Mouse (Mus musculus): ENCODE data around the gene Cox7a2l.

Gene Cox7a2l

GRCm38 (mm10) chr17:83526624-83527532 lies 9.7 kb upstream of the Cox7a2l start:
- DNase-seq (ENCODE audit: low spot score): peak; percentile 87

- DNase-seq (ENCODE audit: low spot score): peak; percentile 60
These were observed 9.0 kb upstream of the Cox7a2l start for GRCm38 (mm10) chr17:83526091-83526561.

DNA sequence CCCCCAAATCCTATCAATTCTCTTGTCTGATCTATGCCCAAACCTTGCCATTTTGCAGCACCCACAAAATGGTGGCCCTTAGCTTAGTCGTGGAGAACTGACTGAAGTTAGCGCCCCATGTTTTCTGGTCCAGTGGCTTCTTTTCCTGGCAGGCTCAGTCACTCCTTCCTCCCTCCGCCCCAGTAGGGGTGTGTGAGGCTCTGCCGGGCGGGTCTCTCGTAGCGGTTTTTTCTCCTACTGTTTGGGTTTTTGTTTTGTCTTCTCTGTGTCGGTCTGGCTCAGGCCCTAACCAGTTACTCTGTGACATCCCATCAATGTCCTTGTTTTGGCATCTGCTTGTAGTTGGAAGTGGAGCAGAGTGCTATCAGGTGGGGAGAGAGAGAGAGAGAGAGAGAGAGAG lies 8.5 kb upstream of the Cox7a2l start:
- DNase-seq (ENCODE audit: low spot score): peak; percentile 50

GRCm38 (mm10) chr17:83524753-83525152 lies 7.6 kb upstream of the Cox7a2l start:
- DNase-seq (ENCODE audit: low spot score): no peak

GRCm38 (mm10) chr17:83522590-83523379 lies 5.7 kb upstream of the Cox7a2l start:
- DNase-seq (ENCODE audit: low spot score): no peak

DNA sequence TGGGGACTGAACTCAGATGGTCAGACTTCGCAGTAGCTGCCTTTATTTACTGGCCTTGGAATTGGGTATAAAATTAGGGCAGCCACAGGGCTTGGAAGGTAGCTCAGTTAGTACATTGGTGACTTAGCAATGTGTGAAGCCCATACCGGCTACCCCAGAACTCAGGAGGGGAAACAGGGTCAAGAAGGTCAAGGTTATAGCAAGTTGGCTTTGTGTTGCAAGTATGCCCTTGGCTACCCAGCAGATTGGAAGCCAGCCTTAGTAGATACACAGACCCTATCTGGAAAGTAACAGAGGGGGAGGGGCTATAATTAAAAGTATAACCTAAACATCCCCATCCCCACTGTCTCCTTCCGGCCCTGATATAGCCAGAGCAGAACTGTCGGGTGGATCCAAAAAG lies 4.8 kb upstream of the Cox7a2l start:
- DNase-seq (ENCODE audit: low spot score): no peak

GRCm38 (mm10) chr17:83514213-83514701 lies 2.9 kb downstream of the Cox7a2l start:
- peak; percentile 97 for DNase-seq (ENCODE audit: low spot score)

DNA sequence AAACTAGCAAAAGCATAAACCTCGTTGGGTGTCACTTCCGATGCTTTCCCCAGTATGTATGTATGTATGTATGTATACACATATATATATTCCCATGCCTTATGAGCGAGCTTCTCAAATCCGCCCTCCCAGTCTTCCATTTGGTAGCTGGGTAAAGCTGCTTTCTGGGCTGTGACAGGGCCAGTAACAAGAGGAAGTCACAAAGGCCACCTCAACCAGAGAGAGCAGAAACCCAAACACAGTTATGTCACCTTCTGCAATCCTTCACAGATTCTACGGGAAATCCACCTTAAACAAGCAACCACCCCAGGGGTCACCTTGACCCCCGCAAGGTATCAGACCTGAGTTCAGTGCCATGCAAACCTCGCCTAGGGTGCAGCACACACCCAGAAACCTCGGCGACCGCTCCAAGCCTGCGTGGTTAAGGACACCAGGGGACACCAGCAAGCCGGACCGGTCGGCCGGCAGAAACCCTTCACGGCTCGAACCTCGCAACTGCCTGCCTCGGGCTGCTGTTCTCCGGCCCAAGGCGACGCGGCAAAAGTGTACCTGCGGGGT lies 3.4 kb downstream of the Cox7a2l start:
- DNase-seq (ENCODE audit: low spot score): peak; percentile 32

DNA sequence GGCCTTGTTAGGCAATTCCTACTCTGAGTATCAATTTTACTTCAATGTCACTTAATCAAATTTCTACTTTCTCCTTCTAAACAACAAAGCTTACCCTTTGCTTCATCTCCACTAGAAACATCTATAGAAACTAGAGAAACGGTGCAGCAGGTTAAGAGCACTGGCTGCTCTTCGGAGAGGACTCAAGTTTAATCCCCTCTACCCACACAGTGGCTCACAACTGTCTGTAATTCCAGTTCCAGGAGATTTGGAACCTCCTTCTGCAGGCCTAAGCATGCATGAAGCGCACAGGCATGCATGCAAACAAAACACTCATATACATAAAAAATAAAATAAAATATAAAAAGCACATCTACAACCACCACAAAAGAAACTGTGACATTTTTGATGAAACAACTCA lies 5.0 kb downstream of the Cox7a2l start:
- DNase-seq (ENCODE audit: low spot score): no peak

- no peak for DNase-seq (ENCODE audit: low spot score)
These were observed 13.4 kb downstream of the Cox7a2l start for GRCm38 (mm10) chr17:83503693-83504092.

DNA sequence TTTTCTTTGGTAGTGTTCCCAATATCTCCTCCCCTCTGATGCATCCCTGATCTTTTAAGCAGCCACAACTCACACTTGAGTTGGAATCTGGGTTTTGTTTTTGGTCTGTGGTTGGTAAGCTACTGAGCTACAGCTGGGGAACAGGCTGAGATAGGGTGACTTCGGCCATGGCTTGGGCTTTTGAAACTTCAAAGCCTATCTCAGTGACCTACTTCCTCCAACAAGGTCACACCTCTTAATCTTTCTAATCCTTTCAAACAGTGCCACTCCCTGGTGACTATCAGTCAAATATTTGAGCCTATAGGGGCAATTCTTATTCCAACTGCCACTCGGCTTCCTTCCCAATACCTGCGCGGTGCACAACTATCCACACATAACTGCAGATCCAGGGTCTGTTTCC lies 17.4 kb downstream of the Cox7a2l start:
- no peak for DNase-seq (ENCODE audit: low spot score)

- no peak for DNase-seq (ENCODE audit: low spot score)
These were observed 18.2 kb downstream of the Cox7a2l start for GRCm38 (mm10) chr17:83498889-83499288.

DNA sequence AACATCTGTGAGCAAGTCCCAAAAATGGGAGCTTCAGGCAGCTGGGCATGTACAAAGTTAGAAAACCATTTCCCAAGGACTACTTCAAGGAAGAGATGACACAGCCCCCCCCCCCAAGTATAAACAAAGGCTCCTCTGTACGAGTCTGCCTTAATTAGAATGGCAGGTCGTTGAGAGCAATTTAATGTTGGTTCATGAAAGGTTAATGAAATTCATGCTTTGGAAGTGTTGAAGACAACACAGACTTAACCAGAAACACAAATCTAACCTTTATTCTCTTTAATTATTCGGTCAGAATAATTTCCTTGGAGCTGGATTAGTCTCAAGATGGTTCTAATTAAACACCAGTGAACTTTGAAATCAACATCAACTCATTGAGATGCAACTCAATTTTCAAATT lies 29.4 kb downstream of the Cox7a2l start:
- no peak for DNase-seq (ENCODE audit: low spot score)

DNA sequence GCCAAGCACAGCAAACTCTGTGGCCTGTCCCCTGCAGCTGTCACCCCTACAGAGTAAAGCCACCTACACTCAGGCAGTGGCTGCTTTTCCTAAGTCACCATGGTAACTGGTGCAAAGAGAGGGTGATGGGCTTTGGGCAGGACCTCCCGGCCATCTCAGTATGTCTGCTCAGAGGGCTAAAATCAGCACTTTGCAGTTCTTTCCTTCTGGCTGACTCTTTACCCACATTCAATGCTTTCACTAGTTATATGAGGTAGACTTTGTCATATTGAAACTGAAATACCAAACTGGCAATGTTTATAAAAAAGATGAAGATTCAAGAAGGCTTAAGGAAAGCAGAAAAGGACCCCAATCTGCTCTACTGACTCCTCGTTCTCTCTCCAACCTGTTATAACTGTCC lies 33.3 kb downstream of the Cox7a2l start:
- DNase-seq (ENCODE audit: low spot score): no peak

DNA sequence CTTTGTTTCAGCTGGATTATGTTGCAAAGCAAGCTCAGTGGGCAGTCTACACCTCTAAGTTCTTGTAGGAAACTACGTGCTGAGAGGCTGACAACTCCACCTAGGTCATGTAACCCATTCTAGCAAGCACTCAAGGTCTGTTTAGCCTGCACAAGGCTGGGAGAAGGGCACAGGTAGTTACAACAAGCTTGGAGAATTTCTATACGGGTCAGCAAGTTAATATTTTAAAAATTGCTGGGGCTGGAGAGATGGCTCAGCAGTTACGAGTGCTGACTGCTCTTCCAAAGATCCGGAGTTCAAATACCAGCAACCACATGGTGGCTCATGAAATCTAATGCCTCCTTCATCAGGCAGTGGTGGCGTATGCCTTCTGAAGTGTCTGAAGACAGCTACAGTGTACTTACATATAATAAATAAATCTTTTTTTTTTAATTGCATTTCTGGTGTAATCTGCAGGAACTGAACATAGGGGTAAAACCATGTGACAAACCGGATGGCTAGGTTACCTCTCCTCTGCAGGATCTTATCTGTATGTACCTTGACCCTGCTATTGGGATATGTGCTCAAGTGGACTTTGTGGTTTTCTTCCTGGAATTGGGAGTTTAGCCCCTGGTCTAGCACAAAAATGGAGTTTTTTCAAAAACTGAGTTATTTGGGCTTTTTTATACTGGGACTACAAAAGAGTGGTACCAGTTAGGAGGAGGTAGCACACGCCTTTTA lies 34.2 kb downstream of the Cox7a2l start:
- no peak for DNase-seq (ENCODE audit: low spot score)

DNA sequence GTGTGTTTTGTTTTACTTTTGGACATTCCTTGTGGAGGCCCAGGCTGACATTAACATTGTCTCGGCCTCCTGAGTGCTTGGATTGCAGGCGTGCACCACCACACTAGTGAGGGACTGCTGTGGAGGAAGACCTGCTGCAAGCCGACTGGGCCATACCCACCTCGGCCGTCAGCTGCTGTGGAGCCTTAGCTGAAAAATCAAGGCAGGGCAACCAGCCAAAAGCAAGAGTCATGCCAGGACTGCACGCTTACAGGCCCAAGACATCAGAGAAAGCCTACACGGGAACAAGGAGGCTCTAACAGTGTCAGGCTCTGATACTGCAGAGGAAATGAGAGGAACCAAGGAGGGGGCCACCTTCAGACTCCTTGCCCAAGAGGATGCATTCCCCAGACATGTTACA lies 35.6 kb downstream of the Cox7a2l start:
- no peak for DNase-seq (ENCODE audit: low spot score)

- DNase-seq (ENCODE audit: low spot score): no peak
These were observed 40.0 kb downstream of the Cox7a2l start for GRCm38 (mm10) chr17:83477089-83477488.

GRCm38 (mm10) chr17:83469586-83469985 lies 47.5 kb downstream of the Cox7a2l start:
- DNase-seq (ENCODE audit: low spot score): no peak

DNA sequence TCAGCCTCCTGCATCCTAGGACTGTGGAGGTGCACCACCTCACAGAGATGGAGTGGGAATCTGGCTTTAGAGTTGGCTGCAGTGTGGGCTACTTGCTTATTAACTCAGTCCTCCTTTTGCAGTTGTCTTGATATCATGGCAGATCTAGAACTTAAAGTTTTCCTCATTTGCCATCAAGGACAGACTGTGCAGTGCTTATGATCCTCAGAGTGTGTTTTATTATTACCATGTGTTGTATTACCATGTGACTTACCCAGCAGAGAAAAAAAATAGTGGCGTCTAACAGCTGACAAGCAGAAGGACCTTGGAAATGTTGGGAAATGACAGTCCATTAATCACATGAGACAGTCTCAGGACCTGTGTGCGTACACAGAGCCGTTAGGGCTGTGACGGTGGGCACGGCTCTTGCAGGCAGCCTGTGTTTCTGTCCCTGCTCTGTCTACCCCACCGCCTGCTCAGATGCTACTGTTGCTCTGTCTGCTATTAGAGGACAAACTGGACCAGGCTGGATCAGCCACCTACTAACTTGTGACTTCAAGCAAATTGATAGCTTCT lies 50.4 kb downstream of the Cox7a2l start:
- no peak for DNase-seq (ENCODE audit: low spot score)

GRCm38 (mm10) chr17:83465969-83466368 lies 51.2 kb downstream of the Cox7a2l start:
- DNase-seq (ENCODE audit: low spot score): no peak

GRCm38 (mm10) chr17:83457271-83457670 lies 59.9 kb downstream of the Cox7a2l start:
- no peak for DNase-seq (ENCODE audit: low spot score)

DNA sequence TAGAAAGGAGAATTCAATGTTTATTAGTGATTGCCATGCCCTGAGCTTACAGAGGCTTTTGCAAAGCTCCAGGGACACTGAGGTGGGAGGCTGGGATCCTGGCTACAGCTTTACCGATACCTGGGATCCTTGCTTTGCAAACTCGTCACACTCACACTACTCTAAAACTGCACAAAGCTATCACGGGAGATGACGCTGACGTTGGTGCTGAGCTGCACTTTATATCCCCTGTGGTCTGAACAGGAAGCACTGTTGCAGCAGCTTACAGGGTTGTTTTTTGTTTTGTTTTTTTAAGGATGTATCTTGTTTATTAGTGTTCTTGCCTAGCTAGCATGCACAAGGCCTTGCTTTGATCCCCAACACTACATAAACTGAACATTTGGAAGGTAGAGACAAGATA lies 63.5 kb downstream of the Cox7a2l start:
- DNase-seq (ENCODE audit: low spot score): no peak
